Mouse (Mus musculus) kidney, adult 2 months (tissue): Measurements from ENCODE around the gene Lima1. TPM values are rescaled to one million over a fixed set of nuclear protein-coding genes. Genes with fewer than 3 reads are reported as not detected.
A peak's percentile ranks its signal among the peaks of the same experiment; 100 is the strongest.

Source experiments
- DNase-seq: peaks from one replicate; pipeline ENCODE4 v3.0.0; 2021
- H3K27ac ChIP-seq: fragments of 200-500 bp; 2 replicates; pipeline ENCODE4 v1.5.1; 2012; ENCODE audit warnings: low read depth, low read length, control low read depth, inconsistent platforms; ENCODE audit not compliant: insufficient read depth
- H3K27me3 ChIP-seq: fragments of 200-500 bp; replicated peaks from 2 replicates; pipeline ENCODE4 v1.6.1; 2012; ENCODE audit warnings: mild to moderate bottlenecking, moderate library complexity, low read length, inconsistent platforms; ENCODE audit not compliant: control insufficient read depth, insufficient read depth
- H3K36me3 ChIP-seq: fragments of 200-500 bp; 2 replicates; pipeline ENCODE4 v1.6.1; 2012; ENCODE audit warnings: mild to moderate bottlenecking, moderate library complexity, low read length, inconsistent platforms; ENCODE audit not compliant: control insufficient read depth, insufficient read depth
- H3K4me1 ChIP-seq: fragments of 200-500 bp; 2 replicates; pipeline ENCODE4 v1.6.1; 2011; ENCODE audit warnings: low read length; ENCODE audit not compliant: control insufficient read depth, insufficient read depth
- H3K4me3 ChIP-seq: fragments of 200-500 bp; 2 replicates; pipeline ENCODE4 v1.5.1; 2011; ENCODE audit warnings: mild to moderate bottlenecking, low read depth, low read length, control low read depth; ENCODE audit not compliant: insufficient read depth
- CTCF ChIP-seq: fragments of 200-500 bp; conservative IDR thresholded peaks from 2 replicates; pipeline ENCODE4 v1.5.1; 2011; ENCODE audit warnings: low read depth, mild to moderate bottlenecking, control low read depth, low read length, moderate library complexity, mixed read lengths; ENCODE audit not compliant: insufficient read depth, insufficient read length
- POLR2A ChIP-seq: fragments of 200-500 bp; IDR thresholded peaks from one replicate; pipeline ENCODE4 v1.6.1; 2011; ENCODE audit warnings: low read depth, low read length, control low read depth
- WGBS: fragments of 180-500 bp; shearing (Covaris S2); methylation state at CpG from one replicate; pipeline ENCODE4 v1.1.7; 2018; 5-methylcytosine and 5-hydroxymethylcytosine counted together
- polyA plus RNA-seq: library from polyadenylated mRNA; depleted of rRNA; stranded (reverse); fragments of >200 nt; gene quantifications from 2 replicates; pipeline ENCODE4 v1.2.3, GENCODE M21; 2012

Gene Lima1
- polyA plus RNA-seq, 1 experiment, result 32.7 TPM

DNA sequence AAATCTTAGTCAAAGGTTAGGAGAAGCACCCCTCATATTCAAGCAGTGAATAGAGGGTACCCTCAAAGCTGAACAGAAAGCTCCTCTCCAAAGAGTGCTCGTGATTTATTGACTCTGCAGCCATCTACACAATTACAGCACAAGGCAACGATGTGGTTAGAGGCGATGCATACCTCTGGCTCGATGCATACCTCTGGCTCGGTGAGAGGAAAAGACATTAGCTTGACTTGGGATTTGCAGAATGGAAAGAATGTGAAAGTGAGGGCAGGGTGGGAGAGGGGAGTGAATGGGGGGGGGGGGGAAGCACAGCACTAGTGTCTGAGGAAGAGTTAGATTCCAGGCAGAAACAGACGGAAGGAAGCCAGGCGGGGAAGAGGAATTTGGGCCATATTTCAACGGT is 27.3 kb downstream of the Lima1 start:
- WGBS, result 17% methylated on average over 8 of the region's 8 CpGs
- H3K27me3 ChIP-seq, result no peaks in the 10 kb centered on the region
- H3K4me3 ChIP-seq, result no peak overlapping the region
- TF ChIP-seq CTCF (no peak), POLR2A (no peak)
- no peaks in the 10 kb centered on the region for H3K36me3 ChIP-seq
- no peak for DNase-seq
- H3K27ac ChIP-seq, result peak overlapping the region; percentile 24; the same call in 1 of the 2 replicates
- peaks cover 26% of the 10 kb centered on the region; the same call in 1 of the 2 replicates for H3K4me1 ChIP-seq

DNA sequence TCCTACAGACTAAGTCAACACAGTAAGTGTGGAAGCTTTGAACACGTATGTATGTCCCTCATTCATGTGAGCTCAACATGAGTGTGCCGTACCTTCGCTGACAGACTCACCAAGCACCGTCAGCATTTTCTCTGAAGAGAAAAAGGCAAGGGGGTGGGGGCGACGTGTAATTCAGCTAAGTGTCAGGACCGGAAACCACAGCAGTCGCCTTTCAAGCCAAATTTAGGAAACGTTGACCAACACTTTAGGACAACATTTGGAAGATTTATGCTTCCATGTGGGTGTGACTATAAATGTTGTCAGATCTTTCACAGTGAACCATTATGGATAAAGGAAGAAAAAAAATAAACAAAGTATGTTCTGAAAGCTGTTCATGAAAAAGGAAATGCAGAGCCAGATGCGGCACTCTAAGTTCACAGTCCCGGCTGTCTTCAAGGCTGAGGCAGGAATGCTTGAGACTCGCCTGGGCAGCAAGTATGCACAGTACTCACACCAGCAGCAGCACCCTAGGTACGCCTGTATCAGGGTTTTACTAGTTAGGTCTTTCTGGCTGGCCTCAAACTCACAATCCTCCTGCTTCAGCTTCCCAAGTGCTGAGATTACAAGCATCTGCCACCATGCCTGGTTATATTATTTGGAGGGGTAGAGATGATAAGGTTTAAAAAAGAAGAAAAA is 27.9 kb downstream of the Lima1 start:
- Histone ChIP-seq H3K36me3 (no peaks in the 10 kb centered on the region), H3K4me3 (no peak overlapping the region), H3K4me1 (peaks cover 22% of the 10 kb centered on the region; the same call in 1 of the 2 replicates), H3K27me3 (no peaks in the 10 kb centered on the region), H3K27ac (peak overlapping the region; percentile 52; the same call in 1 of the 2 replicates)
- 36% methylated on average over 13 of the region's 13 CpGs for WGBS
- DNase-seq, result peak; percentile 61
- TF ChIP-seq CTCF (no peak), POLR2A (no peak)

DNA sequence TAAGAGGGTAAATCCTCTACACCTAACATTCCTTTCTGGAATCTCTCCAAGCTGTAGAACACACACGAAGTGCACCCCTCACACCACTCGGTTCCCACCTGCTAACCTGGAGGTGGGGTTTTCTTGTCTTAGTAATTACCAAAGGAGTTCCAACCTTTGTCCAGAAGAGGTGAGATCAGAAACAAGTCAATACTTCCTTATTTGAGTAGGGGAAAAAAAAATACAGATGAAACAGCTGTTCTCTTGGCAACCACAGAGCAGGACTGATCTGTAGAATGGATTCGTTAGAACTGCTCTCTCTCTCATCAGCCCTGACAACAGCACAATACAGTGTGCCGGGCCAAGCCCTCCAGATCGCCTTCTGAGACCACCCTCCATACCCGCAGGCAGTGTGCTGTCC is 28.6 kb downstream of the Lima1 start:
- H3K27ac ChIP-seq, result no peak overlapping the region
- WGBS, result 43% methylated on average over 6 of the region's 6 CpGs
- H3K4me3 ChIP-seq, result no peak overlapping the region
- DNase-seq, result no peak
- H3K4me1 ChIP-seq, result peaks cover 20% of the 10 kb centered on the region; the same call in 1 of the 2 replicates
- peaks cover 1% of the 10 kb centered on the region; the same call in 1 of the 2 replicates for H3K36me3 ChIP-seq
- TF ChIP-seq POLR2A, result no peak
- no peak for TF ChIP-seq CTCF
- no peaks in the 10 kb centered on the region for H3K27me3 ChIP-seq

DNA sequence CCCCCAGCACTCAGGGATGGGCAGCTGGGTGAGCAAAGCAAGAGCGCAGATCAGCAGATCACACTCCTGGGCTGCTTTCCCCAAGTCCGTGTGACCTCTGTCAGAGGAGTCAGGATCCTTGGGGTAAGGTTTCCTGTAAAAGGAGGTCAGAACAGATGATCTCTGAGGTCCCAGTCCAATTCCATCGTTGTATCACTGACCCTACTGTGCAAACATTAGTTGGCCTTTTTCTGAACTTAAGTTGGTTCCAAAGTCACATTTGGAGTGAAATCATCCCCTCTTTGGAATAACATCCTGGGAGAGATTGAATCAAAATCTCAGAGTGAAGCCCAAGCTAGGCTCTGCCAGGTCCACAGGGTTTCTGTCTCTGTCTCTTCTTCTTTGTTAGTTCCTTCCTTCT is 31.4 kb downstream of the Lima1 start:
- Histone ChIP-seq H3K27ac (no peak overlapping the region), H3K36me3 (peaks cover 1% of the 10 kb centered on the region; the same call in 1 of the 2 replicates), H3K27me3 (no peaks in the 10 kb centered on the region), H3K4me3 (no peak overlapping the region), H3K4me1 (peaks cover 32% of the 10 kb centered on the region)
- DNase-seq, result no peak
- WGBS, result 54% methylated on average over 3 of the region's 3 CpGs
- no peak for TF ChIP-seq POLR2A
- no peak for TF ChIP-seq CTCF

DNA sequence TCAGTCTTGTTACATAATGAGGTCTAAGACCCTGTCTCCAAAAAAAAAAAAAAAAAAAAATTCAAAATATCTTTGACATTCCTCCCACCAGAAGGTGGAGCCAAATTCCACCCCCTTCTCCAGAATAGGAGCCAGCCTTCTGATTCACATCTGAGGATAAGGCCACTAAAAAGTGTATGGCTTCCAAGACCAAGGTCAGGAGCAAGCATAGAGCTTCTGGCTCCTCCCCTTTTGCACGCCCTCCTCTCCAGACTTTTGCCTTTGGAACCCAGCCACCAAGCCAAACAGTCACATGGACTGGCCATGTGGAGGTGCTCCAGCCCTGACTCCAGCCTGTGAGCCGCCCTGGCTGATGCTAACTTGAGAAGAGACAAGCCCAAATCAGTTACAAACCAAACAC is 35.3 kb downstream of the Lima1 start:
- peak overlapping the region; percentile 71 for H3K27ac ChIP-seq

DNA sequence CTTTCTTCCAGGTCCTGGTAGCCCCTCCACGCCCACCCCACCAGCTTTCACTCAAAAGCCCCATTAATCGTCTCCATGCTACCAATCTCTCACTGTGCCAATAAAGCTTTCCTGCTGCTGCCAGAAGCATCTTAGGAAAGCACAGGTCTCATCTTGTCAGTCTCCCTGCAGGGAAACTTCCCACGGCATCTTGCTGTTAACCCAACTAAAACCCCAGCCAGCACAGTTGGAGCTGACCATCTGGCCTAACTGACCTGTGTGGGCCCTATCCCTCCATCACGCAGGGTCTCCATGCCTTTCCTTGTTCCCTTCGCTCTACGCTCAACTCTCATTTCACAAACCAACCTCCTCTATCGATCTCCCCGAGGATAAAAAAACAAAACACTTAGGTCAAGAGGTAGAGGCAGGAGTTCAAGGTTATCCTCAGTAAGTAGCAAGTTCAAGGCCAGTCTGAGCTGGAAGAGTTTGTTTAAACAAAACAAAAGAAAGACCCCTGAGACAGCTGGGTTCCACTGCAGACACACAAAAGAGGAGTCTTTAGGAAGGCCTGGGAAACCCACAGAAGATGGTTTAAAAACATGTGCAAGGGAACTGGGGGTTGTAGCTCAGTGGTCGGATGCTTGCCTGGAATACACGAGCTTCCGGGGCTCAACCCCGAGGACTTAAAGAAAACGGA is 36.0 kb downstream of the Lima1 start:
- DNase-seq, result no peak
- peaks cover 1% of the 10 kb centered on the region; the same call in 1 of the 2 replicates for H3K36me3 ChIP-seq
- no peaks in the 10 kb centered on the region for H3K27me3 ChIP-seq
- H3K4me1 ChIP-seq, result peaks cover 18% of the 10 kb centered on the region
- H3K27ac ChIP-seq, result peak overlapping the region; percentile 13; the same call in 1 of the 2 replicates
- WGBS, result 81% methylated on average over 13 of the region's 13 CpGs
- H3K4me3 ChIP-seq, result no peak overlapping the region
- TF ChIP-seq POLR2A (no peak), CTCF (no peak)

More for the DNA sequence above, 35.3 kb downstream of the Lima1 start:
- H3K36me3 ChIP-seq, result peaks cover 1% of the 10 kb centered on the region; the same call in 1 of the 2 replicates
- peaks cover 18% of the 10 kb centered on the region for H3K4me1 ChIP-seq
- 9% methylated on average over 2 of the region's 2 CpGs for WGBS
- H3K27me3 ChIP-seq, result no peaks in the 10 kb centered on the region
- H3K4me3 ChIP-seq, result no peak overlapping the region
- DNase-seq, result peak; percentile 95
- TF ChIP-seq CTCF (peak; percentile 33), POLR2A (no peak)

DNA sequence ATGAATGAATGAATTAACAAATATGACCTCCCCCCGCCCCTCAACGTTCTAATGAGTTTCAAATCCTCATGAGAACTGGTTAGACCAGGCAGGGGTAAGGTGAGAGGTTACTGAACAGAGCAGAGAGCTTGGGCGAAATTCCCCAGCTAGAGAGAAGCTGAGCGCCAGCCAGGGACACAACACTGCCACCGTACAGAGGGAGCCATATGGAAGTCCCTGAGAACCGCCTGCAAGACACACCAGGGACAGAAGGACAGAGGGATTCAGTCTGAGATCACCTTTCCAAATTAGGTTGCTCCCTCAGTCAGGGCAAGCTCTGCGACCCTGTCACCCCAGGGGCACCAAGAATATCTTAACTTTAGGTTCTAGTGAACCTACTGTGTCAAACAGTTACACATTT is 37.7 kb downstream of the Lima1 start:
- peaks cover 1% of the 10 kb centered on the region; the same call in 1 of the 2 replicates for H3K36me3 ChIP-seq
- WGBS, result 77% methylated on average over 7 of the region's 7 CpGs
- no peak overlapping the region for H3K4me3 ChIP-seq
- H3K4me1 ChIP-seq, result peaks cover 18% of the 10 kb centered on the region
- no peak for DNase-seq
- H3K27me3 ChIP-seq, result no peaks in the 10 kb centered on the region
- TF ChIP-seq POLR2A, result no peak
- no peak for TF ChIP-seq CTCF
- H3K27ac ChIP-seq, result no peak overlapping the region
